Mouse (Mus musculus): Measurements from ENCODE around the gene Teddm2. TPM values are rescaled to one million over a fixed set of nuclear protein-coding genes. Genes with fewer than 3 reads are reported as not detected.

Gene Teddm2
- polyA plus RNA-seq, 1 experiment from 2014 or later = 1.1 TPM

GRCm38 (mm10) chr1:153921642-153922041, 21.6 kb upstream of the Teddm2 start:
- Histone ChIP-seq H3K27ac (replicated peaks) (no peak overlapping the region), H3K9ac (no peak overlapping the region), H3K36me3 (no peaks in the 10 kb centered on the region), H3K4me3 (replicated peaks) (no peak overlapping the region), H3K4me1 (no peaks in the 10 kb centered on the region), H3K27me3 (no peaks in the 10 kb centered on the region), H3K9me3 (replicated peaks) (no peaks in the 10 kb centered on the region), H3K4me2 (replicated peaks) (no peak overlapping the region)
- no peak for ATAC-seq (ENCODE audit: insufficient number of reproducible peaks, low FRiP score, low TSS enrichment, low read depth)
- whole genome bisulfite sequencing = 96% methylated on average over 3 of the region's 3 CpGs

- H3K27me3 ChIP-seq = no peaks in the 10 kb centered on the region
- WGBS = 82% methylated on average over 3 of the region's 3 CpGs
- H3K4me1 ChIP-seq = no peaks in the 10 kb centered on the region
- H3K36me3 ChIP-seq = no peaks in the 10 kb centered on the region
- H3K9me3 ChIP-seq (replicated peaks) = no peaks in the 10 kb centered on the region
- H3K4me2 ChIP-seq (replicated peaks) = no peak overlapping the region
- no peak overlapping the region for H3K9ac ChIP-seq
- H3K27ac ChIP-seq (replicated peaks) = no peak overlapping the region
- no peak overlapping the region for H3K4me3 ChIP-seq (replicated peaks)
- ATAC-seq (ENCODE audit: insufficient number of reproducible peaks, low FRiP score, low TSS enrichment, low read depth) = no peak
Measured at GRCm38 (mm10) chr1:153918521-153919206, 18.6 kb upstream of the Teddm2 start.

- WGBS = 71% methylated on average over 3 of the region's 3 CpGs
- Histone ChIP-seq H3K36me3 (peaks cover 10% of the 10 kb centered on the region; the same call in 1 of the 2 replicates), H3K4me3 (replicated peaks) (no peak overlapping the region), H3K27me3 (no peaks in the 10 kb centered on the region), H3K9ac (no peak overlapping the region), H3K4me2 (replicated peaks) (no peak overlapping the region), H3K9me3 (replicated peaks) (no peaks in the 10 kb centered on the region), H3K27ac (replicated peaks) (no peak overlapping the region), H3K4me1 (no peaks in the 10 kb centered on the region)
- ATAC-seq (ENCODE audit: insufficient number of reproducible peaks, low FRiP score, low TSS enrichment, low read depth) = no peak
Measured at GRCm38 (mm10) chr1:153913869-153914268, 13.8 kb upstream of the Teddm2 start.

GRCm38 (mm10) chr1:153911276-153911795, 11.3 kb upstream of the Teddm2 start:
- H3K4me3 ChIP-seq (replicated peaks) = no peak overlapping the region
- H3K9ac ChIP-seq = no peak overlapping the region
- H3K4me2 ChIP-seq (replicated peaks) = no peak overlapping the region
- no peaks in the 10 kb centered on the region for H3K27me3 ChIP-seq
- no peaks in the 10 kb centered on the region for H3K9me3 ChIP-seq (replicated peaks)
- no peak overlapping the region for H3K27ac ChIP-seq (replicated peaks)
- peaks cover 35% of the 10 kb centered on the region for H3K36me3 ChIP-seq
- 78% methylated on average over 6 of the region's 6 CpGs for WGBS
- H3K4me1 ChIP-seq = no peaks in the 10 kb centered on the region
- no peak for ATAC-seq (ENCODE audit: insufficient number of reproducible peaks, low FRiP score, low TSS enrichment, low read depth)

GRCm38 (mm10) chr1:153910423-153910822, 10.4 kb upstream of the Teddm2 start:
- Histone ChIP-seq H3K9me3 (replicated peaks) (no peaks in the 10 kb centered on the region), H3K4me3 (replicated peaks) (no peak overlapping the region), H3K27me3 (no peaks in the 10 kb centered on the region), H3K9ac (no peak overlapping the region), H3K36me3 (peaks cover 44% of the 10 kb centered on the region), H3K27ac (replicated peaks) (no peak overlapping the region), H3K4me2 (replicated peaks) (no peak overlapping the region), H3K4me1 (no peaks in the 10 kb centered on the region)
- WGBS = 84% methylated on average over 5 of the region's 5 CpGs
- no peak for ATAC-seq (ENCODE audit: insufficient number of reproducible peaks, low FRiP score, low TSS enrichment, low read depth)

- no peak for ATAC-seq (ENCODE audit: insufficient number of reproducible peaks, low FRiP score, low TSS enrichment, low read depth)
- Histone ChIP-seq H3K4me1 (no peaks in the 10 kb centered on the region), H3K4me3 (replicated peaks) (no peak overlapping the region), H3K27me3 (no peaks in the 10 kb centered on the region), H3K4me2 (replicated peaks) (no peak overlapping the region), H3K27ac (replicated peaks) (no peak overlapping the region), H3K36me3 (peaks cover 48% of the 10 kb centered on the region), H3K9ac (no peak overlapping the region), H3K9me3 (replicated peaks) (no peaks in the 10 kb centered on the region)
- 82% methylated on average over 9 of the region's 9 CpGs for WGBS
Measured at GRCm38 (mm10) chr1:153909963-153910291, 9.9 kb upstream of the Teddm2 start.

GRCm38 (mm10) chr1:153909213-153909962, 9.4 kb upstream of the Teddm2 start:
- H3K27me3 ChIP-seq = no peaks in the 10 kb centered on the region
- WGBS = 77% methylated on average over 10 of the region's 10 CpGs
- ATAC-seq (ENCODE audit: insufficient number of reproducible peaks, low FRiP score, low TSS enrichment, low read depth) = no peak
- no peaks in the 10 kb centered on the region for H3K9me3 ChIP-seq (replicated peaks)
- no peak overlapping the region for H3K9ac ChIP-seq
- no peaks in the 10 kb centered on the region for H3K4me1 ChIP-seq
- H3K4me3 ChIP-seq (replicated peaks) = no peak overlapping the region
- H3K27ac ChIP-seq (replicated peaks) = no peak overlapping the region
- peaks cover 53% of the 10 kb centered on the region for H3K36me3 ChIP-seq
- no peak overlapping the region for H3K4me2 ChIP-seq (replicated peaks)

GRCm38 (mm10) chr1:153908741-153909140, 8.7 kb upstream of the Teddm2 start:
- H3K27ac ChIP-seq (replicated peaks) = no peak overlapping the region
- H3K9ac ChIP-seq = no peak overlapping the region
- H3K4me2 ChIP-seq (replicated peaks) = no peak overlapping the region
- peaks cover 60% of the 10 kb centered on the region for H3K36me3 ChIP-seq
- H3K9me3 ChIP-seq (replicated peaks) = no peaks in the 10 kb centered on the region
- H3K4me1 ChIP-seq = no peaks in the 10 kb centered on the region
- no peak for ATAC-seq (ENCODE audit: insufficient number of reproducible peaks, low FRiP score, low TSS enrichment, low read depth)
- no peak overlapping the region for H3K4me3 ChIP-seq (replicated peaks)
- H3K27me3 ChIP-seq = no peaks in the 10 kb centered on the region
- WGBS = 83% methylated on average over 4 of the region's 4 CpGs

- H3K27me3 ChIP-seq = no peaks in the 10 kb centered on the region
- 0 out of 2 replicates have a peak, but pooled peaks cover 1% of the 10 kb centered on the region for H3K4me1 ChIP-seq
- no peak for ATAC-seq (ENCODE audit: insufficient number of reproducible peaks, low FRiP score, low TSS enrichment, low read depth)
- H3K4me3 ChIP-seq (replicated peaks) = no peak overlapping the region
- no peak overlapping the region for H3K4me2 ChIP-seq (replicated peaks)
- H3K9me3 ChIP-seq (replicated peaks) = no peaks in the 10 kb centered on the region
- H3K9ac ChIP-seq = no peak overlapping the region
- 89% methylated on average over 6 of the region's 6 CpGs for WGBS
- H3K36me3 ChIP-seq = peaks cover 65% of the 10 kb centered on the region
- H3K27ac ChIP-seq (replicated peaks) = no peak overlapping the region
Measured at GRCm38 (mm10) chr1:153908208-153908607, 8.2 kb upstream of the Teddm2 start.

- Histone ChIP-seq H3K27ac (replicated peaks) (no peak overlapping the region), H3K4me2 (replicated peaks) (no peak overlapping the region), H3K9ac (no peak overlapping the region), H3K4me3 (replicated peaks) (no peak overlapping the region), H3K27me3 (no peaks in the 10 kb centered on the region), H3K36me3 (peaks cover 72% of the 10 kb centered on the region), H3K9me3 (replicated peaks) (no peaks in the 10 kb centered on the region), H3K4me1 (peaks cover 15% of the 10 kb centered on the region)
- WGBS = 87% methylated on average over 3 of the region's 3 CpGs
- no peak for ATAC-seq (ENCODE audit: insufficient number of reproducible peaks, low FRiP score, low TSS enrichment, low read depth)
Measured at GRCm38 (mm10) chr1:153905884-153906283, 5.9 kb upstream of the Teddm2 start.

GRCm38 (mm10) chr1:153904236-153904635, 4.2 kb upstream of the Teddm2 start:
- H3K27ac ChIP-seq (replicated peaks) = no peak overlapping the region
- H3K4me3 ChIP-seq (replicated peaks) = no peak overlapping the region
- 84% methylated on average over 14 of the region's 14 CpGs for WGBS
- no peaks in the 10 kb centered on the region for H3K9me3 ChIP-seq (replicated peaks)
- H3K9ac ChIP-seq = no peak overlapping the region
- H3K4me2 ChIP-seq (replicated peaks) = no peak overlapping the region
- peaks cover 64% of the 10 kb centered on the region for H3K36me3 ChIP-seq
- H3K27me3 ChIP-seq = no peaks in the 10 kb centered on the region
- ATAC-seq (ENCODE audit: insufficient number of reproducible peaks, low FRiP score, low TSS enrichment, low read depth) = no peak
- H3K4me1 ChIP-seq = peaks cover 18% of the 10 kb centered on the region

Data from embryonic facial prominence, embryonic 15.5 days (tissue).